Mouse (Mus musculus) ES-Bruce4 (cell line): ENCODE measurements at regions not wholly inside any gene's neighbourhood (a gene's known extent, or its start where the extent isn't known, plus 50 kb on each side); places are given as distances from the start of the nearest gene placed in this dataset.
A peak's percentile ranks its signal among the peaks of the same experiment; 100 is the strongest.

Experiments used
- H3K27ac ChIP-seq: 2 replicates; pipeline ENCODE4 v1.5.1; 2012; ENCODE audit warnings: low read length, inconsistent platforms; ENCODE audit not compliant: insufficient read depth
- H3K27me3 ChIP-seq: 2 replicates; pipeline ENCODE4 v1.6.1; 2012; ENCODE audit warnings: mild to moderate bottlenecking, low read length, inconsistent platforms; ENCODE audit not compliant: control insufficient read depth, poor library complexity, insufficient read depth, severe bottlenecking
- H3K36me3 ChIP-seq: 2 replicates; pipeline ENCODE4 v1.6.1; 2012; ENCODE audit warnings: inconsistent platforms, mild to moderate bottlenecking, low read length, moderate library complexity; ENCODE audit not compliant: control insufficient read depth, poor library complexity, insufficient read depth, severe bottlenecking
- H3K4me1 ChIP-seq: one replicate; pipeline ENCODE4 v1.8.1; 2011; ENCODE audit warnings: low read length; ENCODE audit not compliant: control insufficient read depth, insufficient read depth
- H3K4me3 ChIP-seq: 2 replicates; pipeline ENCODE4 v1.5.1; 2011; ENCODE audit warnings: low read depth, mild to moderate bottlenecking, low read length
- H3K9ac ChIP-seq: 2 replicates; pipeline ENCODE4 v1.6.1; 2012; ENCODE audit warnings: low read depth, mild to moderate bottlenecking, inconsistent platforms; ENCODE audit not compliant: poor library complexity, severe bottlenecking
- H3K9me3 ChIP-seq: replicated peaks from 2 replicates; pipeline ENCODE4 v1.6.1; 2012; ENCODE audit warnings: mild to moderate bottlenecking, low read length, inconsistent platforms; ENCODE audit not compliant: control insufficient read depth, poor library complexity, insufficient read depth, severe bottlenecking
- CTCF ChIP-seq: IDR thresholded peaks from one replicate; pipeline ENCODE4 v1.8.1; 2011; ENCODE audit warnings: low read depth, low read length
- EP300 ChIP-seq: IDR thresholded peaks from 2 replicates; pipeline ENCODE4 v1.6.1; 2011; ENCODE audit warnings: low read depth, low read length; ENCODE audit not compliant: insufficient read depth
- POLR2A ChIP-seq: IDR thresholded peaks from one replicate; pipeline ENCODE4 v1.8.1; 2011; ENCODE audit warnings: low read length; ENCODE audit not compliant: insufficient read depth

GRCm38 (mm10) chr5:118465991-118466750 lies 94.3 kb upstream of the Med13l start:
- Histone ChIP-seq H3K9ac (peak overlapping the region; percentile 69), H3K9me3 (no peaks in the 10 kb centered on the region), H3K27ac (peak overlapping the region; percentile 62), H3K4me3 (peak overlapping the region; percentile 16; the same call in 1 of the 2 replicates), H3K27me3 (no peaks in the 10 kb centered on the region), H3K4me1 (peaks cover 8% of the 10 kb centered on the region), H3K36me3 (no peaks in the 10 kb centered on the region)
- TF ChIP-seq POLR2A (no peak), EP300 (no peak), CTCF (no peak)

GRCm38 (mm10) chr5:118468739-118469138 lies 91.7 kb upstream of the Med13l start:
- Histone ChIP-seq H3K27ac (no peak overlapping the region), H3K27me3 (no peaks in the 10 kb centered on the region), H3K4me1 (peaks cover 15% of the 10 kb centered on the region), H3K4me3 (no peak overlapping the region), H3K9ac (no peak overlapping the region), H3K36me3 (no peaks in the 10 kb centered on the region), H3K9me3 (no peaks in the 10 kb centered on the region)
- TF ChIP-seq EP300 (no peak), CTCF (no peak), POLR2A (no peak)

- Histone ChIP-seq H3K9ac (no peak overlapping the region), H3K9me3 (no peaks in the 10 kb centered on the region), H3K27ac (no peak overlapping the region), H3K27me3 (no peaks in the 10 kb centered on the region), H3K4me3 (no peak overlapping the region), H3K36me3 (no peaks in the 10 kb centered on the region), H3K4me1 (peaks cover 6% of the 10 kb centered on the region)
- TF ChIP-seq POLR2A (no peak), CTCF (no peak), EP300 (no peak)
These were observed 88.9 kb upstream of the Med13l start for GRCm38 (mm10) chr5:118471569-118471968.

GRCm38 (mm10) chr5:118472291-118472690 lies 88.2 kb upstream of the Med13l start:
- no peaks in the 10 kb centered on the region for H3K9me3 ChIP-seq
- TF ChIP-seq POLR2A (no peak), EP300 (no peak), CTCF (no peak)
- H3K4me3 ChIP-seq = no peak overlapping the region
- no peaks in the 10 kb centered on the region for H3K36me3 ChIP-seq
- no peak overlapping the region for H3K27ac ChIP-seq
- no peaks in the 10 kb centered on the region for H3K27me3 ChIP-seq
- H3K4me1 ChIP-seq = peaks cover 6% of the 10 kb centered on the region
- H3K9ac ChIP-seq = no peak overlapping the region

- Histone ChIP-seq H3K4me3 (no peak overlapping the region), H3K9ac (no peak overlapping the region), H3K27ac (no peak overlapping the region), H3K27me3 (no peaks in the 10 kb centered on the region), H3K4me1 (peaks cover 8% of the 10 kb centered on the region), H3K36me3 (no peaks in the 10 kb centered on the region), H3K9me3 (no peaks in the 10 kb centered on the region)
- TF ChIP-seq EP300 = peak; percentile 54; the same call in 1 of the 2 replicates
- no peak for TF ChIP-seq POLR2A
- TF ChIP-seq CTCF = no peak
These were observed 87.2 kb upstream of the Med13l start for GRCm38 (mm10) chr5:118473128-118473730.

- H3K4me3 ChIP-seq = no peak overlapping the region
- peaks cover 12% of the 10 kb centered on the region for H3K4me1 ChIP-seq
- no peak for TF ChIP-seq POLR2A
- no peak for TF ChIP-seq EP300
- no peak for TF ChIP-seq CTCF
- H3K9ac ChIP-seq = no peak overlapping the region
- H3K27ac ChIP-seq = no peak overlapping the region
- H3K36me3 ChIP-seq = no peaks in the 10 kb centered on the region
- no peaks in the 10 kb centered on the region for H3K27me3 ChIP-seq
- H3K9me3 ChIP-seq = no peaks in the 10 kb centered on the region
These were observed 83.9 kb upstream of the Med13l start for GRCm38 (mm10) chr5:118476597-118476996.
